Mouse (Mus musculus) macrophage (primary cell): ENCODE measurements around the gene Tomm6. TPM values are rescaled to one million over a fixed set of nuclear protein-coding genes. Genes with fewer than 3 reads are reported as not detected.
"Not testable (repeated sequence)": the region's sequence is repeated elsewhere in the genome, so short reads cannot be mapped to it uniquely, and the experiment has no call there.

Experiments
- H3K27ac ChIP-seq: fragments of 350-480 bp; formaldehyde crosslinking; 2 replicates; pipeline ENCODE4 v1.9.0; 2021
- H3K36me3 ChIP-seq: fragments of 350-480 bp; formaldehyde crosslinking; 2 replicates; pipeline ENCODE4 v1.9.0; 2021; ENCODE audit errors: inconsistent target
- H3K4me3 ChIP-seq: fragments of 350-480 bp; formaldehyde crosslinking; 2 replicates; pipeline ENCODE4 v1.9.0; 2021; ENCODE audit errors: inconsistent target
- H3K79me2 ChIP-seq: fragments of 350-480 bp; formaldehyde crosslinking; 2 replicates; pipeline ENCODE4 v1.9.0; 2021; ENCODE audit errors: inconsistent target
- WGBS: methylation state at CpG from one replicate; pipeline ENCODE4 v1.1.7; 2026; ENCODE audit warnings: inconsistent platforms; ENCODE audit not compliant: missing documents; 5-methylcytosine and 5-hydroxymethylcytosine counted together
- polyA plus RNA-seq: library from polyadenylated mRNA; stranded (reverse); fragments of 250-400 nt; gene quantifications from 3 replicates; pipeline ENCODE4 v1.2.4, GENCODE M21; 2018; ENCODE audit warnings: inconsistent platforms

The Tomm6 gene
- polyA plus RNA-seq, 1 experiment from 2014 or later: 203 TPM

DNA sequence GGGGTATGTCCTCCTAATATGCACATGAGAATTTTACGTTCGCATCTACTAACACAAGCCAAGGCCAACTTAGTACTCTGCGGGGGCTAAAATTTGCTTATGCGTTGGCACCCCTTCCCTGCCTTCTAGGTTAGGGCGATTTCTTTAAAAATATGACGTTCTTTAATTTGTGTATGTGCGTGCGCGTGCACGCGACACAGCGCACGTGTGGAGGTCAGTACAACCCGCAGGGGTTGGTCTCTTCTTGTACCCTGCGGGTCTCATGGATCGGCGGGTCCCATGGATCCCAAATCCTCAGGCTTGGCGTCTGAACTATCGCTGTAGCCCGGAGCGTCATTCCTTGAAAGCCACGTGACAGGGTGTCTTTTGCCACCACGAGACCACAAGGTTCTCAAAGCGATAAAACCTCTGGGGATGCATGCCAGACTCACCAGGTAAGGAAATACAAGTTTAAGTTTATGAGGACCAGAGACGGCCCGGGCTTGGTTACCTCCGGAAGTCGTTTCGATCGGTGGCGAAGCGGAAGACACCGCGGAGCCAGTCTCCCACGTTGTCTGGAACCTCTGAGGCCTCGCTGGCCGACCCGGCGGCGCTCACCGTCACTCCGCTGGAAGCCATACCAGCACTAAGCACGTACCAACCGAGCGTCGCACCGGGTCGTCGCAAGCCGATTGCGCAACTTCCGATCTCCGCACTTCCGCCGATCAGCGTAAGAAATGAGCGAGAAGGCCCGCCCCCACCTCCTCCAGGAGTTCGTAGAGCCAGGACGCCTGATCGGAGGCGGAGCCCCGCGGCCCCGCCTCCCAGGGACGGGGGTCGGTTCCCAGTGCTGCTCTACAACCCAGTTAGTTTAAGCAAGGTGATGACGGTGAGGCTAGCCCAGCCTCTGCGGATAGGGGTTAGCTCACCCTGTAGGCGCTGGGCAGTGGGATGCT lies 510 bp downstream of the Tomm6 start:
- Histone ChIP-seq H3K4me3 (peak overlapping the region; percentile 87), H3K36me3 (no peaks in the 10 kb centered on the region; the same call in 1 of the 2 replicates), H3K79me2 (peaks cover 11% of the 10 kb centered on the region; the same call in 1 of the 2 replicates), H3K27ac (peak overlapping the region; percentile 65)
- under 1% methylated on average over 70 of the region's 70 CpGs for WGBS

DNA sequence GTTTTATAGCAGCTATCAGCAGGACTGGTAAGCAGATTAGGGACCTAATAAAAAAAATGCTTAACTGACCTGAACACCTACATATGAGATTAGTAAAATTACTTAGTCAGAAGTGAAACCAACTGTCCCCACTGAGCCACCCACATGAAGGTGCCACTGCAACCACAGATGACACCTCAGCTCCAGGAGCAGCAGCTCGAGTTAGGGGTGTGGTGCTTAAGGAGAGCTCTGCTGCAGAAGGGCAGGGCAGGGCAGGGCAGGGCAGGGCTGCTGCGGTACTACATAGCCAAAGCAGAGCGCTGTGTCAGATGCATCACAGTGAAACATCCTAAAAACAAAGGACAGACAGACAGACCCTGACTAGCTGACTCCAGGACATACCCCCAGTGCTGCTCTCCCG lies 5.3 kb downstream of the Tomm6 start:
- Histone ChIP-seq H3K36me3 (peaks cover 14% of the 10 kb centered on the region), H3K4me3 (no peak overlapping the region), H3K27ac (no peak overlapping the region), H3K79me2 (peaks cover 11% of the 10 kb centered on the region; the same call in 1 of the 2 replicates)
- 79% methylated on average over 4 of the region's 4 CpGs for WGBS

DNA sequence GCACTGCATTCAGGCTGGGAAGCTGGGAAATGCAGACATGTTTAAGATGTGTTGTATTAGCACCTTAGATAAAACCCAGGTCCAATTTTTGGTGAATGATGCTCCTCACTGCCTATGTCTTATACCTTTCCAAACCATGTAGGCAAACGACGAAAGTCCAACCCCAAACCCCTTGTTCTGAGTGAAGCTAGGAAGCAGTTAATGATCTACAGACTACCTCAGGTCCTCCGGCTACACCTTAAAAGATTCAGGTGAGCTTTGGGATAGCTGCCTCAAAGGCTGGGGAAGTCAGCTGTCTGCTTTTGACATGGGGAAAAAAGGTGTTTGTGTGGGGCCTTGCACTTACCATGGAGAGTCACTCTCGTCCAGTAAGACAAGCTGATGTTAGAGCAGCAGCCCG lies 9.5 kb downstream of the Tomm6 start:
- Histone ChIP-seq H3K4me3 (no peak overlapping the region), H3K36me3 (peaks cover 14% of the 10 kb centered on the region), H3K79me2 (no peaks in the 10 kb centered on the region), H3K27ac (no peak overlapping the region)
- 95% methylated on average over 5 of the region's 5 CpGs for WGBS

DNA sequence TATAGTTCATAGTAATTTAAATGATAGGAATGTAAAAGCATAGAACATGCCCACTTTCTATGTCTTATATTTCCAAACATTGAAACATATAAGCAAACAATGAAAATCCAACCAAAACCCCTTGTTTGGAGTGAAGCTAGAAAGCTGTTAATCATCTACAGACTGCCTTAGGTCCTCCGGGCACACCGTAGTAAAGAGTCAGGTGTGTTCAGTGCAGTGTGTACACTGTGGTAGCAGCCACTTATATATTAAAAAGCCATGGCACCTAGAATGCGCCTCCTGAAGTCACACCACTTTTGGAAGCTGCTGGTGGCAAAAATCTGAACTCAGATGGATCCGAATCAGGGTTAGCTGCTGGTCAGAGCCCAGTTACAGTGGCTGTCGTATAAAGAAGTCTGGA lies 9.9 kb downstream of the Tomm6 start:
- Histone ChIP-seq H3K27ac (no peak overlapping the region), H3K36me3 (peaks cover 14% of the 10 kb centered on the region), H3K79me2 (no peaks in the 10 kb centered on the region), H3K4me3 (no peak overlapping the region)
- WGBS: 89% methylated on average over 5 of the region's 5 CpGs

DNA sequence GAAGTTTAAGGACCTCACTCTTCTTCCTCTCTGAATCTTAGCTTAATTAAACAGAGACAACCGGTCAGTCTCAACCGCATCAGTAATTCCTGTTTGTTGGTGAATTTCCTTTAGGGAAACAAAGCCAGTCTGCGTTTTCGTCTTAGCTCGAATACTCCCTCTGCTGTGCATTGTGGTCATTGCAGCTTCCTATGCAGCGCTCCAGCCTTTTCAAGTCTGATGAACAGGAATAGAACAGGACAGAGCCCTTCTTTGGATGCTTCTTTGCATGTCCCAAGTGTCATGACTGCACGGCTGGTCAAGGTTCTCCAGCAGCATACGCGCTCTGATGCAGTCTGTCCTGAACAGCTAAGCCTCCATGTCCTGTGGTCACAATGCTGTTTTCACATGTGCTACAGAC lies 11.6 kb downstream of the Tomm6 start:
- H3K4me3 ChIP-seq: no peak overlapping the region
- H3K36me3 ChIP-seq: peaks cover 14% of the 10 kb centered on the region
- WGBS: 27% methylated on average over 9 of the region's 9 CpGs
- H3K27ac ChIP-seq: no peak overlapping the region
- H3K79me2 ChIP-seq: no peaks in the 10 kb centered on the region

DNA sequence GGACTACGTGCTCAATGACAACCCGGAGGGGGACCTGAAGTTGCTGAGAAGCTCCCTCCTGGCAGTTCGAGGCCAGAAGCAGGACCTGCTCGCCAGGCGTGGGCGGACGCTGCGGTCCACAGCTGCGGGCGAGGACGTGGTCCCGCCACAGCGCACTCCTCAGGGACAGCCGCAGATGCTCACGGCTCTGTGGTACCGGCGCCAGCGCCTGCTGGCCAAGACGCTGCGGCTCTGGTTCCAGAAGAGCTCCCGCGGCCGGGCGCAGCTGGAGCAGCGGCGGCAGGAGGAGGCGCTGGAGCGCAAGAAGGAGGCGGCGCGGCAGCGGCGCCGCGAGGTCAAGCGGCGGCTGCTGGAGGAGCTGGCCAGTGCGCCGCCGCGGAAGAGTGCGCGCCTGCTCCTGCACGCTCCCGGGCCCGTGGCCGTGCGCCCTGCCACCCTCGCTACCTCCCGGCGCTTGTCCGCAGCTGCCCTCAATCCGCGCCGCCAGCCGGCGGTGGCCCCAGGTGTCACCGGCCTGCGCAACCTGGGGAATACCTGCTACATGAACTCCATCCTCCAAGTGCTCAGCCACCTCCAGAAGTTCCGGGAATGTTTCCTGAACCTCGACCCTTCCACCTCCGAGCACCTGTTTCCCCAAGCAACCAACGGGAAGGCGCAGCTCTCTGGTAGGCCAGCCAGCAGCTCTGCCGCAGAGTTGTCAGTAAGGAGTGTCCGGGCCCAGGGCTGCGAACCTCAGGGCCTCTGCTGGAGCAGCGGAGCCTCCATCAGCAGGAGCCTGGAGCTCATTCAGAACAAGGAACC lies 15.7 kb downstream of the Tomm6 start:
- H3K79me2 ChIP-seq: no peaks in the 10 kb centered on the region
- no peak overlapping the region for H3K27ac ChIP-seq
- no peaks in the 10 kb centered on the region for H3K36me3 ChIP-seq
- 17% methylated on average over 68 of the region's 68 CpGs for WGBS
- no peak overlapping the region for H3K4me3 ChIP-seq

DNA sequence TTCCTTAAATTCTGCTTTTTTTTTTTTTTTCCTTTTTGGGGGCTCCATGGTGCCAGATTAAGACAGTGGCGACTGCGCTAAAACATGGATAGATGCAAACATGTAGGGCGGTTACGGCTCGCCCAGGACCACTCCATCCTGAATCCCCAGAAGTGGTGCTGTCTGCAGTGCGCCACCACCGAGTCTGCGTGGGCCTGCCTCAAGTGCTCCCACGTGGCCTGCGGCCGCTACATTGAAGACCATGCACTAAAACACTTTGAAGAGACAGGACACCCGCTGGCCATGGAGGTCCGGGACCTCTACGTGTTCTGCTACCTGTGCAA lies 16.2 kb downstream of the Tomm6 start:
- no peak overlapping the region for H3K27ac ChIP-seq
- 66% methylated on average over 14 of the region's 14 CpGs for WGBS
- no peaks in the 10 kb centered on the region for H3K36me3 ChIP-seq
- no peak overlapping the region for H3K4me3 ChIP-seq
- H3K79me2 ChIP-seq: no peaks in the 10 kb centered on the region

DNA sequence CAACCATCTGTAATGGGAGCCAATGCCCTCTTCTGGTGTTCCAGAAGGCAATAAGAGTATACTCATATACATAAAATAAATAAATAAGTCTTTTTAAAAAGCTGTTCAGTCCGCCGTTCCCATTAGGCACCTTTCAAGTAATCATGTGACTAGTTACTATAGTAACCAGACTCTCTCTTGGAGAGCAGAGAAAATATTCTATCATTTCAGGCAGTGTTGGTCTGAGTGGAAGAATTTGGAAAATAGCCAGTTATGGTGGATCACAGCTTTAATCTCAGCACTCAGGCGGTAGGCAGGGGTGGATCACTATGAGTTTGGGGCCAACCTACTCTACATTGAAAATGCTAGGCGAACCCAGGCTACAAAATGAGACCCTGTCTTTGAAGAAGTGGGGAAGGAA lies 19.0 kb downstream of the Tomm6 start:
- Histone ChIP-seq H3K27ac (no peak overlapping the region), H3K4me3 (no peak overlapping the region), H3K79me2 (no peaks in the 10 kb centered on the region), H3K36me3 (no peaks in the 10 kb centered on the region)
- WGBS: 96% methylated on average over 4 of the region's 4 CpGs

DNA sequence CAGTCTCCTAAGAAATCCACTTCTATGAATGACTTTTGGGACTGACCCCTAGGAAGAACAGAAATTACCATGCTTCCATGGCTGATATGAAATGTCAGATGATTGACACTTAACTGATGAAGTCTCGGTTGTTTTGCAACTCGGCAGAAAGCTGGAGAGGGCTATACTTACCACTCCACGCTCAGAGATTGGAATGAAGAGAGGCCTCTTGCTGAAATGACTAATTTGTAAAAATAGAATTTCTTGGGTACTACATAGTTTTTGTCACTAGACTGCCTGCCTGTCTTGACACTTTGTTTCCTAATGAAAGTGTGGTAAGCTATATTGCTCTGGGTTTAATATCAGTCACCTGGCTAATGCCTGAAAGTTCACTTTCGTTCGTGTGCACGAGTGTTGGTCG lies 23.7 kb downstream of the Tomm6 start:
- Histone ChIP-seq H3K4me3 (no peak overlapping the region), H3K79me2 (no peaks in the 10 kb centered on the region), H3K27ac (no peak overlapping the region), H3K36me3 (no peaks in the 10 kb centered on the region)
- 83% methylated on average over 7 of the region's 7 CpGs for WGBS

DNA sequence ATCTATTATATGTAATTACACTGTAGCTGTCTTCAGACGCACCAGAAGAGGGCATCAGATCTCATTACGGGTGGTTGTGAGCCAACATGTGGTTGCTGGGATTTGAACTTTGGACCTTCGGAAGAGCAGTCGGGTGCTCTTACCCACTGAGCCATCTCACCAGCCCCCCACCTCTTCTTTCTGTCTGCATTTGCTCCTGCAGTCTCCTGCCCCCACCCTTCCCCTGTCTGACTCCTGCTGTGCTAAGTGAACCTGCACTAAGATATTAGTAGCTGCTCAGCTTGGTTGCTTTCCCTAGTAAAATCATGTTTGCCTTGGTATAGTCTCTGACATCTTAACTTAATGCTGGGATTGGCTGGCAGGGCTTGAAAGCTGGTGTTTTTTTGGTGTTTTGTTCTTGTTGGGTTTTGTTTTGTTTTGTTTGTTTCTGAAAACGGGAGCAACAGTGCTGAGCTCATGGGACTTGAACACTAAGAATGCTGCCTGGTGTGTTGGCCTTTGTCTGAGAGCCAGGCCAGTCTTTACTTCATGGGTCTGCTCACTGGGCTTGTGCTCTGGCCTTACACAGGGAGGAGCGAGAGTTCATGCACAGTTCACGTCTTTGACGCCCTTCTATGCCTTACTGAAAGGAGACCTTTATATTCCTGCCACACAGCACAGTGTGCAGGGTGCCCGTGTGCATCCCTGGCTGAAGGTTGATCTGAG lies 25.0 kb downstream of the Tomm6 start:
- H3K36me3 ChIP-seq: no peaks in the 10 kb centered on the region
- H3K27ac ChIP-seq: no peak overlapping the region
- H3K4me3 ChIP-seq: no peak overlapping the region
- WGBS: 90% methylated on average over 9 of the region's 9 CpGs
- no peaks in the 10 kb centered on the region for H3K79me2 ChIP-seq

DNA sequence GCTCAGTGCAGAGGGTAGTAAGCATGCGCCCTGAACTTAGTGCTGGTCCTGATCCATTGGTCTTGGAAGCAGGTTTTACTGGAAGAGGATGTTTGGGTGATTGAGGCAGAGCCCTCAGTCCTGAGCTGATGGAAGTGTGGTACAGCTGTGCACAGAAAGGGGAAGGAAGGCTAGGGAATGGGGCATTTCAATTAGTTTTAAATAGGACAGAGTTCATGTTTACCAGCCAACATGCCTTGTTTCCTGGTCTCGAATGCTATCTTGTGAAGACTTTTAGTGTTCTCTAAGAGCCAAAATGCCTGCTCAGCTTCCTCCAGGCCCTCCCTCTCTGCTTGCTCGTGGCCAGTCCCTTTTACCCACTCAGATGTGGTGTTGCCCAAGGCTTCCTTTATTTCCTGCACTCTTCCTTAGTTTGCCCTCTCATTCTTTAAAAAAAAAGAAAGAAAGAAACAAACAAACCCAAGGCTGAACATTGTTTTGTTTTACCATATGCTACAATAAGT lies 29.4 kb downstream of the Tomm6 start:
- Histone ChIP-seq H3K4me3 (no peak overlapping the region), H3K27ac (peak overlapping the region; percentile 67), H3K36me3 (no peaks in the 10 kb centered on the region), H3K79me2 (no peaks in the 10 kb centered on the region)
- WGBS: 22% methylated on average over 3 of the region's 3 CpGs

DNA sequence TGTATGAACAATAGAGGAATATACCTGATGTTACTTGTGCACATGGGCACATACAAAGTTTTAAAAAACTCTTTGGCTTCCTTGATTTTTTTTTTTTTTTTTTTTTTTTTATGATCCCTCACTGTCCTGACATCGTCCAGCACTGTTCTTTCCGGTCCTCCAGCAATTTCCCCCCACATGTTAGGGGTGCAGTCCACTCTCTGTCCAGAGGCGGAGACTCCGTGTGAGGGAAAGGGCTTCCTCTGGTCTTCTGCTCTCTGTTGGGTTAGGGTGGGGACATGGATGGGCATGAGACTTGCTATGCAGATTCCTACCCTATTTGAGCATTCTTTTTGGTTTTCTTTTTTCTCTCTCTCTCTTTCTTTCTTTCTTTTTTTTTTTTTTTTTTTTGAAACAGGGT lies 30.3 kb downstream of the Tomm6 start:
- Histone ChIP-seq H3K79me2 (no peaks in the 10 kb centered on the region), H3K27ac (peak overlapping the region; percentile 67)
- 94% methylated on average over 4 of the region's 4 CpGs for WGBS

DNA sequence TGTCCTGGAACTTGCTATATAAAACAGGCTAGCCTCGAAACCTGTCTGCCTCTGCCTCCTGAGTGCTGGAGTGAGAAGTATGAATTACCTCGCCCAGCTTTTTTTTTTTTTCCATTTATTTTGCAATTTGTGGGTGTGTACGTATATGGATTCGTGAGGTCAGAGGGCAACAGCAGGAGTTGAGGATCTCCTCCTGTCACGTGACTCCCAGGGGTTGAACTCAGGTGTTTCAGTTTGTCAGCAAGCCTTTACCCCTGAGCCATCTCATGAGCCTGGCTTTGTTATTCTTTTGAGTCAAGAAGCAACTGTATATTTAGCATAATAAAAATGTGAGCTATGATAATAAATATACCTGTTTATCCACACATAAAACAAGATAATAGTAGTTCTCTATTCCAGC lies 32.5 kb downstream of the Tomm6 start:
- Histone ChIP-seq H3K4me3 (no peak overlapping the region), H3K36me3 (no peaks in the 10 kb centered on the region), H3K27ac (no peak overlapping the region), H3K79me2 (no peaks in the 10 kb centered on the region)
- WGBS: 96% methylated on average over 5 of the region's 5 CpGs

More for the DNA sequence above, 30.3 kb downstream of the Tomm6 start:
- Histone ChIP-seq H3K36me3 (no peaks in the 10 kb centered on the region), H3K4me3 (no peak overlapping the region)

DNA sequence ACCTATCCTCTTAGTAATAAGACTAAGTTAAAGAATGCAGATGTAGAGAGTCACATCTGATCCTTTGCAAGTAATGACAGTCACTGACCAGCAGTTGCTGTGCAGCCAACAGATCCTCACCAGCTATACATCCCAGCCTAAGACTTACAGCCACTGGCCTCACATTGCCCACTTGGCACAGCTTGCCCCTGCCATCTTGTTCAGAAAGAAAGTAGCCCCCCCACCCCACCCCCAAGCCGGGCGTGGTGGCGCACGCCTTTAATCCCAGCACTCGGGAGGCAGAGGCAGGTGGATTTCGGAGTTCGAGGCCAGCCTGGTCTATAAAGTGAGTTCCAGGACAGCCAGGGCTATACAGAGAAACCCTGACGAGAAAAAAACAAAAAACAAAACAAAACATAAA lies 33.8 kb downstream of the Tomm6 start:
- WGBS: 94% methylated on average over 8 of the region's 8 CpGs
- H3K79me2 ChIP-seq, H3K36me3 ChIP-seq, H3K4me3 ChIP-seq, H3K27ac ChIP-seq: not testable (repeated sequence)
